ENCODE assay signal across 8 mouse cellular contexts in genomic region chrX:152015752-152016150, GRCm38 (mm10). TPM values are rescaled to one million over a fixed set of nuclear protein-coding genes. Genes with fewer than 3 reads are reported as not detected.
DNase-seq lines count a peak whose midpoint lies in the region; ATAC-seq and TF ChIP-seq lines count a peak whose summit lies in the region.

No protein-coding gene starts in this region.

- peak overlapping the region; percentile 88 for H3K27ac ChIP-seq in heart, embryonic 16.5 days (ENCODE audit: low read length)
- peak overlapping the region; percentile 86 for H3K27ac ChIP-seq in hindbrain, embryonic 12.5 days
- H3K27ac ChIP-seq in midbrain, embryonic 10.5 days (replicated peaks) = peak overlapping the region; percentile 91

- in situ Hi-C loops in Patski (cut with MboI; ENCODE audit: low pct_unique_long_range_greater_than_20kb) = loop anchor here (5.0 to 25.0 kb wide), 3 partner anchors 73 to 503 kb away; partner anchors contain the start of genes Kantr, Phf8 and Tspyl2

- peak overlapping the region; percentile 69 for H3K4me3 ChIP-seq in heart, embryonic 16.5 days (ENCODE audit: low read length)
- peak overlapping the region; percentile 50 for H3K4me3 ChIP-seq in hindbrain, embryonic 12.5 days
- peak overlapping the region; percentile 68 for H3K4me3 ChIP-seq in midbrain, embryonic 10.5 days

- 0 out of 2 replicates have a peak, but pooled peaks cover 2% of the 10 kb centered on the region for H3K9me3 ChIP-seq in heart, embryonic 16.5 days (replicated peaks; ENCODE audit: control insufficient read depth, low read length)
- H3K9me3 ChIP-seq in hindbrain, embryonic 12.5 days (replicated peaks) = no peaks in the 10 kb centered on the region
- H3K9me3 ChIP-seq in midbrain, embryonic 10.5 days (replicated peaks) = no peaks in the 10 kb centered on the region

- no peak for TF ChIP-seq CTCF in Patski (IDR thresholded peaks at IDR 0.05)

- H3K4me1 ChIP-seq in heart, embryonic 16.5 days (ENCODE audit: control insufficient read depth, insufficient read depth, low read length) = peaks cover 8% of the 10 kb centered on the region
- peaks cover 7% of the 10 kb centered on the region for H3K4me1 ChIP-seq in hindbrain, embryonic 12.5 days
- peaks cover 16% of the 10 kb centered on the region for H3K4me1 ChIP-seq in midbrain, embryonic 10.5 days

- no peak; the same call in 1 of the 2 replicates for ATAC-seq in heart, embryonic 16.5 days (replicated peaks; ENCODE audit: extremely low read depth, insufficient read depth, low FRiP score)
- peak; percentile 22 for ATAC-seq in Patski
- peak; percentile 49; the same call in 1 of the 2 replicates for ATAC-seq in hindbrain, embryonic 12.5 days (ENCODE audit: low FRiP score)

- peaks cover 2% of the 10 kb centered on the region; the same call in 1 of the 2 replicates for H3K27me3 ChIP-seq in heart, embryonic 16.5 days (ENCODE audit: control insufficient read depth, insufficient read depth, low read length)
- peaks cover 7% of the 10 kb centered on the region for H3K27me3 ChIP-seq in Patski
- peaks cover 57% of the 10 kb centered on the region for H3K27me3 ChIP-seq in hindbrain, embryonic 12.5 days
- peaks cover 96% of the 10 kb centered on the region for H3K27me3 ChIP-seq in midbrain, embryonic 10.5 days (ENCODE audit: low read depth, poor library complexity, severe bottlenecking)

- WGBS in heart, embryonic 16.5 days = 19% methylated on average over 11 of the region's 11 CpGs
- 27% methylated on average over 11 of the region's 11 CpGs for WGBS in hindbrain, embryonic 12.5 days
- WGBS in midbrain, embryonic 10.5 days = 24% methylated on average over 11 of the region's 11 CpGs

- peak overlapping the region; percentile 71 for H3K4me2 ChIP-seq in heart, embryonic 16.5 days (ENCODE audit: low read depth, low read length)
- peak overlapping the region; percentile 49 for H3K4me2 ChIP-seq in hindbrain, embryonic 12.5 days (replicated peaks)

- H3K9ac ChIP-seq in heart, embryonic 16.5 days (ENCODE audit: low read length) = peak overlapping the region; percentile 80
- peak overlapping the region; percentile 48 for H3K9ac ChIP-seq in hindbrain, embryonic 12.5 days

- no peak for DNase-seq in heart, adult 18-20 months
- DNase-seq in Patski (ENCODE audit: low read depth, low spot score) = no peak
- DNase-seq in midbrain, embryonic 10.5 days (ENCODE audit: low spot score) = no peak
- no peak for DNase-seq in adrenal gland, postnatal 14 days
- DNase-seq in urinary bladder, postnatal 10 days (ENCODE audit: low spot score) = no peak
- DNase-seq in kidney, adult 8-10 months = no peak

- H3K36me3 ChIP-seq in heart, embryonic 16.5 days (ENCODE audit: control insufficient read depth, insufficient read depth) = no peaks in the 10 kb centered on the region; the same call in 1 of the 2 replicates
- 0 out of 2 replicates have a peak, but pooled peaks cover 7% of the 10 kb centered on the region for H3K36me3 ChIP-seq in hindbrain, embryonic 12.5 days
- H3K36me3 ChIP-seq in midbrain, embryonic 10.5 days = peaks cover 12% of the 10 kb centered on the region

- CTCF ChIA-PET in Patski (lab: Charles Lee) = interaction anchor here (0.7 kb wide), 1 partner anchor 73 kb away, joined by 3 read pairs; no protein-coding TSS in a partner anchor

- POLR2A ChIA-PET in Patski (lab: Charles Lee) = no interaction called here

RNA-seq across cellular contexts. Expression of gene Ribc1, which starts 0.3 kb away (rescaled TPM):
- 2.4 and 4.2 TPM in 2 replicates for polyA plus RNA-seq in heart, embryonic 16.5 days (2015; fragmentation: Nextera tagmentation; extraction: Ambion mirVana)
- total RNA-seq in heart, adult 18-20 months (2021) = under 1 TPM; 0.27 to 0.44 TPM
- polyA plus RNA-seq in Patski (2021) = 4.9 TPM
- polyA plus RNA-seq in hindbrain, embryonic 12.5 days (2016; fragmentation: Nextera tagmentation; extraction: Ambion mirVana) = 3.1 and 6.9 TPM in 2 replicates
- 5.9 and 6.3 TPM in 2 replicates for polyA plus RNA-seq in midbrain, embryonic 10.5 days (2016; fragmentation: Nextera tagmentation; extraction: Ambion mirVana)
- 1.5 and 2.1 TPM in 2 replicates for total RNA-seq in adrenal gland, postnatal 14 days (2021)

RNA-seq across cellular contexts. Expression of gene Smc1a, which starts 0.5 kb away (rescaled TPM):
- polyA plus RNA-seq in heart, embryonic 16.5 days (2015; fragmentation: Nextera tagmentation; extraction: Ambion mirVana) = 67.5 and 83.4 TPM in 2 replicates
- 10 to 100 TPM; 21.1 to 23.9 TPM for total RNA-seq in heart, adult 18-20 months (2021)
- polyA plus RNA-seq in Patski (2021) = 70.5 TPM
- polyA plus RNA-seq in hindbrain, embryonic 12.5 days (2016; fragmentation: Nextera tagmentation; extraction: Ambion mirVana) = 105 and 112 TPM in 2 replicates
- 108 and 120 TPM in 2 replicates for polyA plus RNA-seq in midbrain, embryonic 10.5 days (2016; fragmentation: Nextera tagmentation; extraction: Ambion mirVana)
- 74.2 and 82.7 TPM in 2 replicates for total RNA-seq in adrenal gland, postnatal 14 days (2021)

RNA-seq across cellular contexts. Expression of gene Hsd17b10, which starts 14.1 kb away (rescaled TPM):
- polyA plus RNA-seq in heart, embryonic 16.5 days (2015; fragmentation: Nextera tagmentation; extraction: Ambion mirVana) = 221 and 234 TPM in 2 replicates
- 100 to 1,000 TPM; 218 to 254 TPM for total RNA-seq in heart, adult 18-20 months (2021)
- 155 TPM for polyA plus RNA-seq in Patski (2021)
- polyA plus RNA-seq in hindbrain, embryonic 12.5 days (2016; fragmentation: Nextera tagmentation; extraction: Ambion mirVana) = 143 and 151 TPM in 2 replicates
- polyA plus RNA-seq in midbrain, embryonic 10.5 days (2016; fragmentation: Nextera tagmentation; extraction: Ambion mirVana) = 181 and 195 TPM in 2 replicates
- 213 and 250 TPM in 2 replicates for total RNA-seq in adrenal gland, postnatal 14 days (2021)
